Mouse (Mus musculus) hindbrain, embryonic 11.5 days (tissue): ENCODE measurements around the gene Ssh1. TPM values are rescaled to one million over a fixed set of nuclear protein-coding genes. Genes with fewer than 3 reads are reported as not detected.
A peak's percentile ranks its signal among the peaks of the same experiment; 100 is the strongest.

Experiments used
- ATAC-seq: fragments of 200-750 bp; cut with Nextera tagmentation; 2 replicates; pipeline ENCODE4 v1.8.0; 2017; ENCODE audit warnings: mild to moderate bottlenecking, moderate TSS enrichment, moderate library complexity; ENCODE audit not compliant: low FRiP score
- DNase-seq: peaks from one replicate; pipeline ENCODE4 v3.0.0-alpha.2; 2015; ENCODE audit warnings: low spot score
- H3K27ac ChIP-seq: fragments of 300-500 bp; sonication (generic); 2 replicates; pipeline ENCODE4 v1.5.1; 2014; ENCODE audit warnings: mild to moderate bottlenecking, low read depth, low read length
- H3K27me3 ChIP-seq: fragments of 300-500 bp; sonication (generic); 2 replicates; pipeline ENCODE4 v1.6.1; 2014; ENCODE audit warnings: mild to moderate bottlenecking, low read length, moderate library complexity, mixed read lengths; ENCODE audit not compliant: control insufficient read depth, insufficient read depth
- H3K36me3 ChIP-seq: fragments of 300-500 bp; sonication (generic); 2 replicates; pipeline ENCODE4 v1.6.1; 2014; ENCODE audit warnings: mild to moderate bottlenecking, low read length, moderate library complexity, mixed read lengths; ENCODE audit not compliant: control insufficient read depth, insufficient read depth
- H3K4me1 ChIP-seq: fragments of 300-500 bp; sonication (generic); replicated peaks from 2 replicates; pipeline ENCODE4 v1.6.1; 2014; ENCODE audit warnings: low read length, mixed read lengths; ENCODE audit not compliant: control insufficient read depth, insufficient read depth
- H3K4me2 ChIP-seq: fragments of 300-500 bp; sonication (generic); replicated peaks from 2 replicates; pipeline ENCODE4 v1.6.1; 2014; ENCODE audit warnings: mild to moderate bottlenecking, low read depth, low read length
- H3K4me3 ChIP-seq: fragments of 300-500 bp; sonication (generic); 2 replicates; pipeline ENCODE4 v1.5.1; 2014; ENCODE audit warnings: low read depth, low read length
- H3K9ac ChIP-seq: fragments of 300-500 bp; sonication (generic); 2 replicates; pipeline ENCODE4 v1.6.1; 2014; ENCODE audit warnings: low read depth, low read length
- H3K9me3 ChIP-seq: fragments of 300-500 bp; sonication (generic); 2 replicates; pipeline ENCODE4 v1.6.1; 2016; ENCODE audit warnings: low read length; ENCODE audit not compliant: control insufficient read depth
- WGBS: fragments of 180-500 bp; shearing (Covaris S2); extraction: QIAGEN DNeasy Blood & Tissue Kit; methylation state at CpG from one replicate; pipeline ENCODE4 v1.1.7; 2014; 5-methylcytosine and 5-hydroxymethylcytosine counted together
- polyA plus RNA-seq: library from polyadenylated mRNA; unstranded; fragments of >200 nt; fragmentation: Nextera tagmentation; extraction: Ambion mirVana; gene quantifications from 2 replicates; pipeline ENCODE4 v1.2.1, GENCODE M21; 2014

Gene Ssh1
- polyA plus RNA-seq, 1 experiment from 2014 or later, result 30.3 TPM

DNA sequence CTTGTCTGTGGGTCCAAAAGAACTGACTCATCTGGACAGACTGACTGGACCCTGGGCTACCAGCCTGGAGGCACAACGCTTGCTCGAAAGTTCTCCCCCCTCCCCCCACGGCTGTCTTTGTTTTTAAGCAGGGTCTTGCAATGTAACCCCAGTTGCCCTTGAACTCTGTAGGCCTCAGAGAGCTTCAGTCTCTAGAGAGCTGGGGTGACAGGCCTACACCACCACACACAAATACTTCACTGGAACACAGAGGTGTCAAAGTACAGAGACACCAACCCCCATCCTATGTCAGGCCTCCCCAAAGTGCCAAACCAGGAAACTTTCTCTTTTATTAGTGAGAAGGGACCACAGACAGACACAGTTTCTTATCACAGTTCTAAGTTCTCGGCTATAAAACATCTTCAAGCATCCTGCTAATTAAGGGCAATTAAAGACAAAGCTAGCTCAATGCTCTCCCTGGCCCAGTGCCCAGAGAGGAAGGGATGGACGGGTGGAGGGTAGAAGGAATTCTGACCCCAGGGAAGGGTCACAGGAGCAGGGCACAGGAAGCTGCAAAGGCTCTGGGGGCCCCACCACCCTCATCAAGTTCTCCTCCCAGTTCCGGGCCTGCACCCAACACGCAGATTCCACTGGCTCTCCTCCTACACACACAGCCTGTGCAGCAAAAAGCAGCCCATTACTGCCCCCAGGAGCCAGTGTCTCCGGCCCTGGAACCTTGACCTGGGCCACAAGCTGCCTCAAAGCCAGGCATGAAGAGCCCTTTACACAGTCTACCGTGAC lies 7.3 kb downstream of the Ssh1 start:
- Histone ChIP-seq H3K36me3 (no peaks in the 10 kb centered on the region), H3K4me1 (no peaks in the 10 kb centered on the region), H3K9ac (peak overlapping the region; percentile 16; the same call in 1 of the 2 replicates), H3K4me3 (no peak overlapping the region), H3K9me3 (no peaks in the 10 kb centered on the region), H3K27me3 (no peaks in the 10 kb centered on the region), H3K27ac (no peak overlapping the region), H3K4me2 (no peak overlapping the region)
- WGBS, result 64% methylated on average over 9 of the region's 9 CpGs
- DNase-seq (no peak), ATAC-seq (no peak)

DNA sequence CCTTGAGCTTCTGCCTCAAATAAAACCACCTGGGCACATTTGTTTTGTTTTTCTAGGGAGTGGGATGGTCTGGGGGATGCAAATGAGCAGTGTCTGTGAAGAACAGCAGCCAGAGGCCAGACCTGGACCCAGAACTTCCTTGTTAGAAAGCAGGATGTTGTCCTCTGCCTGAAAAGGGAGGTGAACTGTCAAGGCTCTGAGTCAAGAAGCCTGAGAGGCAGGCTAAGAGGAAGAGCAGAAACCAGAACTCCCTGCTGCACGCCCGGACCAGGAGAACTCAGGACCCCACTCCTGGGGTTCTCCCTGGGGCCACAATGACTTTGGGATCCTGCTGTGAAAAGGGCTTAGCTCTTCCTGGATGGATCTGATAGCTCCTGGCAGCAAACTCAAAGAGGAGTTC lies 8.0 kb downstream of the Ssh1 start:
- H3K36me3 ChIP-seq, result no peaks in the 10 kb centered on the region
- no peaks in the 10 kb centered on the region for H3K4me1 ChIP-seq
- DNase-seq (no peak), ATAC-seq (no peak)
- H3K9me3 ChIP-seq, result no peaks in the 10 kb centered on the region
- WGBS, result 64% methylated on average over 2 of the region's 2 CpGs
- no peak overlapping the region for H3K9ac ChIP-seq
- no peak overlapping the region for H3K4me2 ChIP-seq
- no peaks in the 10 kb centered on the region for H3K27me3 ChIP-seq
- no peak overlapping the region for H3K27ac ChIP-seq
- H3K4me3 ChIP-seq, result no peak overlapping the region

DNA sequence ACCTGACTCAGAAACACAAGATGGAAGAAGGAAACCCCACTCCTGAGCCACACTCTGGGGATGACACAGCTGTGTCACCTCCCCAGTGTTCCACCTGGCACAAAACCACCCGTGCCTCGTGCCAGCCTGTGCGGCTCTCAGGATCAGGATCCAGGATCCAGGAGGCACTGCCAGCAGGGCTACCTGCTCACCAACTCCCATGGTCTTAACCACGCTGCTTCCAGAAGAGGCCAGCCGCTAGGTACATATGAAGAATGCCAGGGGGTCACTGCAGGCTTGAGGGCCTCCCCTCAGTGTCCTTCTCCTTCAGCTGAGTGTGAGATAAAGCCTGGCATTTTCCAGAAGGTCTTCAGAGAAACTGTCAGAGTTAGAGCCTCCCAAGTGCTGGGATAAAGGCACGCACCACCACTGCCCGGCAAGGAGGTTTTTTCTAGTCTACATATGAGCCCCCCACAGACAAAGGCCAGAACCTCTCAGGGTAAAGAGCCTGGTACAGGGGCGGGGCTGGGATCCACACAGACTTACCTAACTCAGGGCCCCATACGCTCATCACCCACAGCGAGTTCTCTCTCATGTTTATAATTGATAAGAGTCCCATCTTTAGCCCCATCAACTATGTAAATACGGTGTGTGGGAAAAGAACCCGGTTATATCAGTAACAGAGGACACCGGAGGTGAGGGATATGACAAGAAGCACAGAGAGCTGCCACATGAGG lies 9.5 kb downstream of the Ssh1 start:
- H3K36me3 ChIP-seq, result no peaks in the 10 kb centered on the region

DNA sequence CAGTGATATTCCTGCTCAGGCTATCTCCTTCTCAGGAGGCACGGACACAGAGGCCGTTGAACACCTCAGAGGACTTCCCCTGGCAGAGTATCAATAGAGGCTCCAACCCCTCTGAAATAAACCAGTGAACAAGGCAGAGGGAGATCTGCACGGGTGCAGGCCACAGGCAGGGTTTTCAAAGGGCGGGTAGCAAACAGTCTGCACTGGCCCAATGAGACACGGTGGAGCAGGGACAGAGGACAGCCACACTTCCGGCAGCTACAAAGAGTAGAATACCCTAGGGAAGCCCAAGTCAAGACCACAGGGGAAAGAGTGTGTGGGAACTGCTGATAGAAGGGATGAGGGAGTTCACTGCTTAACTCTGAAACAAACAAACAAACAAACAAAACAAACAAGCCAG lies 10.2 kb downstream of the Ssh1 start:
- H3K4me3 ChIP-seq, result no peak overlapping the region
- no peak overlapping the region for H3K27ac ChIP-seq
- H3K9ac ChIP-seq, result no peak overlapping the region
- DNase-seq, result no peak
- H3K4me2 ChIP-seq, result no peak overlapping the region
- no peaks in the 10 kb centered on the region for H3K36me3 ChIP-seq
- no peaks in the 10 kb centered on the region for H3K9me3 ChIP-seq
- no peaks in the 10 kb centered on the region for H3K4me1 ChIP-seq
- WGBS, result 75% methylated on average over 6 of the region's 6 CpGs
- no peak for ATAC-seq
- no peaks in the 10 kb centered on the region for H3K27me3 ChIP-seq

More for the DNA sequence above, 9.5 kb downstream of the Ssh1 start:
- Histone ChIP-seq H3K4me3 (no peak overlapping the region), H3K9ac (no peak overlapping the region), H3K4me1 (no peaks in the 10 kb centered on the region), H3K27ac (no peak overlapping the region), H3K9me3 (no peaks in the 10 kb centered on the region), H3K27me3 (no peaks in the 10 kb centered on the region), H3K4me2 (no peak overlapping the region)
- DNase-seq, result no peak
- WGBS, result 93% methylated on average over 13 of the region's 13 CpGs
- no peak for ATAC-seq

DNA sequence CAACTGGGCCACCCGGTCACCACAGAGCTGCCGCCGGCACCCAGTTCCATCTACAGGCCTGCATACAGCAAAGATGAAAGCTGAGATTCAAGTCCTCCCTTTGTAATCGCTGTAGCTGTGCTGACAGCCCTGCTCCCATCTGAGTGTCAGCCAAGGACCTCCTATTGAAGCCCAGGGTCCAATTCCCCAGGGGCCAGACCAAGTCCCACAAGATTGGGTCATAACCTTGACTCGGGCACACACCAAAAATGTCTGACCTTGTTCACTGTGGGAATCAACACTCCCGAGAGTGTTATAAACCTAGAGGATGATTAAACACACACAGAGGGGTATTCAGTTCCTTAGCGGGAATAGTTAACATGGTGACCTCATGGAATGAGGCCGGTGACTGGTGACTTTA lies 11.9 kb downstream of the Ssh1 start:
- 83% methylated on average over 8 of the region's 8 CpGs for WGBS

DNA sequence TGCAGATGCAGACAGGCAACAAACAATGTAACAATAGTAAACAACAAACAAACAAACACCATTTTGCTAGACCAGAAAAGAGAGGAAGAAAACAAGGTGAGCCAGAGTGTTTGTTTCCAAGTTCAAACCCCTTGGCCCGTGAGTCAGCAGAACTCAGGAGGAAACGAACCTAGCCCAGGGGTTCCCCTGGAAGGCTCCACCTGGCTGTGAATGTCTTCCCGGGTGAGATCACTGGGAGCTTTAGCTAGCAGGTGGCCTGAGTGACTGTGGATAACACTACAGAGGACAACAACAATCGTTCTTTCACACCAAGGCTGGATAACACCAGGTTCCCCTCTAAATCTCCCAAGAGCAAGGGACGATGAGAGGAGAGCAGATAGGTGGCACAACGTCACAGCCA lies 12.5 kb downstream of the Ssh1 start:
- Histone ChIP-seq H3K9me3 (no peaks in the 10 kb centered on the region), H3K4me1 (no peaks in the 10 kb centered on the region), H3K4me2 (no peak overlapping the region), H3K4me3 (no peak overlapping the region), H3K9ac (no peak overlapping the region), H3K27ac (no peak overlapping the region), H3K36me3 (no peaks in the 10 kb centered on the region), H3K27me3 (no peaks in the 10 kb centered on the region)
- 84% methylated on average over 6 of the region's 6 CpGs for WGBS
- DNase-seq (no peak), ATAC-seq (no peak)

More for the DNA sequence above, 11.9 kb downstream of the Ssh1 start:
- no peak overlapping the region for H3K27ac ChIP-seq
- H3K4me2 ChIP-seq, result no peak overlapping the region
- ATAC-seq (no peak), DNase-seq (no peak)
- no peak overlapping the region for H3K9ac ChIP-seq
- no peaks in the 10 kb centered on the region for H3K4me1 ChIP-seq
- no peak overlapping the region for H3K4me3 ChIP-seq
- no peaks in the 10 kb centered on the region for H3K36me3 ChIP-seq
- H3K27me3 ChIP-seq, result no peaks in the 10 kb centered on the region
- no peaks in the 10 kb centered on the region for H3K9me3 ChIP-seq

DNA sequence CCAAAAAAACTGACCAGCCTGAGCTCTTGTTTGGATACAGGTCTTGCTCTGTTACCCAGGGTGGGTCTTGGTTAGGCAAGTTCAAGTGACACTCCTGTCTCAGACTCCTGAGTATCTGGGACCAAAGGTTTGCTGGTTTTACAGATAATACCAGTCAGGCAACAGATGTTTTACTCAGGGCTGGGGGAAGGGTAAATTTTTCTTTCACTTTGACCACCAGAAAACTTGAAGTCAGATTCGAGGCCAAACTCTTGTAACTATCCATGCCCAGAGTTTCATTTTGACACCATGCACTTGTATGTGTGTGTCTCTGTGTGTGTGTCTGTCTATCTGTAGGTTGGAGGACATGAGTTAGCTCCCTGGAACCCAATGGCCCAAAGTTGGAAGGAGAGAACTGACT lies 13.2 kb downstream of the Ssh1 start:
- no peak for DNase-seq
- no peak overlapping the region for H3K27ac ChIP-seq
- no peak overlapping the region for H3K4me2 ChIP-seq
- no peaks in the 10 kb centered on the region for H3K27me3 ChIP-seq
- 84% methylated on average over 1 of the region's 1 CpGs for WGBS
- H3K36me3 ChIP-seq, result no peaks in the 10 kb centered on the region
- no peak overlapping the region for H3K9ac ChIP-seq
- ATAC-seq, result no peak
- H3K4me1 ChIP-seq, result peaks cover 2% of the 10 kb centered on the region; the same call in 1 of the 2 replicates
- H3K9me3 ChIP-seq, result no peaks in the 10 kb centered on the region
- H3K4me3 ChIP-seq, result no peak overlapping the region

DNA sequence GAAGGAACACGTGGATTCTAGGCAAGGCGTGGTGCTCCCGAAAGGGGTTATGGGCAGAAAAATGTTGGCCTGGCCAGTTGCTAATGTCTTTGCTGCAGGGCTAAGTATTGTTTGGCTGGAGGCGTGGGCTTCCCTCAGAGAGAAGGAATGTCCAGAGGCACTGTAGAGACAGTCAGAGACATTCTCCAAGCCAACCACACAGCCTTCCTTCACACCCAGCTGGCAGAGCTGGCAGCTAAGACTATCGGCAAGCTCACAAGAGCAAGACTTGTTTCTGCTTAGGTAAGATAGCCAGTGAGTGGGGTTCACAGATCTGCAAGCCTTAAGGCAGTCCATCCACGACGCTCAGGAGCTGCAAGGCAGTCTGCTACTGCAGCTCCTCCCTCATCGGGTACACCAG lies 16.4 kb downstream of the Ssh1 start:
- Histone ChIP-seq H3K36me3 (no peaks in the 10 kb centered on the region), H3K27ac (no peak overlapping the region), H3K9me3 (no peaks in the 10 kb centered on the region), H3K4me3 (no peak overlapping the region), H3K4me2 (no peak overlapping the region), H3K27me3 (no peaks in the 10 kb centered on the region), H3K4me1 (peaks cover 12% of the 10 kb centered on the region; the same call in 1 of the 2 replicates), H3K9ac (no peak overlapping the region)
- no peak for ATAC-seq
- WGBS, result 84% methylated on average over 8 of the region's 8 CpGs
- no peak for DNase-seq

DNA sequence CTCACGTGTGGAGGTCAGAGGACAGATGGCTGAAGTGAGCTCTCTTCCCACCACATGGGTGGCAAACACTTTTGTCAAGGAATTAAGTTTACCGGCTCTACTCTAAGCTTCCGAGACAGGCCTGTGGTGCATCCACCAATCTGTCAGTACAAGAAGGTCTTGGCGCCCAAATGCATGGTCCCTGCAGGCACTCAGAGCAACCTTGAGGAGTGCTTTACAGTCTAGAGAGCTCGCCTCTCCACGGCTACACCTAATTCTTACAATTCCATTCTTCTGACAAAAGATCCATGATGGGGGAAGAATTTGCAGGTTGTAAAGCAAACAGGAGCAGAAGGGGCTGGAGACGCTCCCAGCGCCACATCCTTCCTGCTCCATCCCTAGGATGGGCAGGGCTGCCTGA lies 17.1 kb downstream of the Ssh1 start:
- Histone ChIP-seq H3K27me3 (no peaks in the 10 kb centered on the region), H3K4me1 (peaks cover 12% of the 10 kb centered on the region; the same call in 1 of the 2 replicates), H3K27ac (no peak overlapping the region)

More for the DNA sequence above, 17.1 kb downstream of the Ssh1 start:
- no peak overlapping the region for H3K4me2 ChIP-seq
- H3K9ac ChIP-seq, result no peak overlapping the region
- H3K36me3 ChIP-seq, result no peaks in the 10 kb centered on the region
- DNase-seq (no peak), ATAC-seq (no peak)
- 89% methylated on average over 8 of the region's 8 CpGs for WGBS
- no peaks in the 10 kb centered on the region for H3K9me3 ChIP-seq
- no peak overlapping the region for H3K4me3 ChIP-seq
